Mouse (Mus musculus) kidney, postnatal 0 days (tissue): Measurements from ENCODE around the gene 4930563M21Rik. TPM values are rescaled to one million over a fixed set of nuclear protein-coding genes. Genes with fewer than 3 reads are reported as not detected.

ENCODE experiments used
- ATAC-seq: fragments of 200-750 bp; cut with Nextera tagmentation; replicated peaks from 2 replicates; pipeline ENCODE4 v1.8.0; 2017; ENCODE audit warnings: low read depth, moderate number of reproducible peaks, moderate TSS enrichment, moderate library complexity; ENCODE audit not compliant: low FRiP score
- DNase-seq: peaks from one replicate; pipeline ENCODE4 v3.0.0-alpha.2; 2016; ENCODE audit warnings: low spot score
- H3K27ac ChIP-seq: fragments of 300-500 bp; sonication (generic); 2 replicates; pipeline ENCODE4 v1.5.1; 2014; ENCODE audit warnings: mild to moderate bottlenecking
- H3K27me3 ChIP-seq: fragments of 300-500 bp; sonication (generic); 2 replicates; pipeline ENCODE4 v1.6.1; 2014; ENCODE audit warnings: low read length, mixed read lengths; ENCODE audit not compliant: insufficient read depth
- H3K36me3 ChIP-seq: fragments of 300-500 bp; sonication (generic); 2 replicates; pipeline ENCODE4 v1.6.1; 2014; ENCODE audit warnings: low read length, mixed read lengths; ENCODE audit not compliant: insufficient read depth
- H3K4me1 ChIP-seq: fragments of 300-500 bp; sonication (generic); replicated peaks from 2 replicates; pipeline ENCODE4 v1.6.1; 2014; ENCODE audit warnings: antibody characterized with exemption, low read length, mixed read lengths; ENCODE audit not compliant: insufficient read depth
- H3K4me2 ChIP-seq: fragments of 300-500 bp; sonication (generic); 2 replicates; pipeline ENCODE4 v1.6.1; 2014; ENCODE audit warnings: mild to moderate bottlenecking, low read length, moderate library complexity, mixed read lengths
- H3K4me3 ChIP-seq: fragments of 300-500 bp; sonication (generic); replicated peaks from 2 replicates; pipeline ENCODE4 v1.5.1; 2014; ENCODE audit warnings: low read depth, low read length
- H3K9ac ChIP-seq: fragments of 300-500 bp; sonication (generic); 2 replicates; pipeline ENCODE4 v1.6.1; 2014; ENCODE audit warnings: low read depth, low read length
- H3K9me3 ChIP-seq: fragments of 300-500 bp; sonication (generic); replicated peaks from 2 replicates; pipeline ENCODE4 v1.6.1; 2016; ENCODE audit warnings: low read length, inconsistent platforms, mixed read lengths
- CTCF ChIP-seq: IDR thresholded peaks from 2 replicates; pipeline ENCODE4 v1.5.1; 2016; ENCODE audit warnings: antibody characterized with exemption, low read depth, mild to moderate bottlenecking, moderate library complexity
- WGBS: fragments of 180-500 bp; shearing (Covaris S2); extraction: QIAGEN DNeasy Blood & Tissue Kit; methylation state at CpG from one replicate; pipeline ENCODE4 v1.1.7; 2014; 5-methylcytosine and 5-hydroxymethylcytosine counted together
- polyA plus RNA-seq: library from polyadenylated mRNA; unstranded; fragments of >200 nt; fragmentation: Nextera tagmentation; extraction: Ambion mirVana; gene quantifications from 2 replicates; pipeline ENCODE4 v1.2.1, GENCODE M21; 2015

The 4930563M21Rik gene
- polyA plus RNA-seq, 1 experiment from 2014 or later, result not detected

DNA sequence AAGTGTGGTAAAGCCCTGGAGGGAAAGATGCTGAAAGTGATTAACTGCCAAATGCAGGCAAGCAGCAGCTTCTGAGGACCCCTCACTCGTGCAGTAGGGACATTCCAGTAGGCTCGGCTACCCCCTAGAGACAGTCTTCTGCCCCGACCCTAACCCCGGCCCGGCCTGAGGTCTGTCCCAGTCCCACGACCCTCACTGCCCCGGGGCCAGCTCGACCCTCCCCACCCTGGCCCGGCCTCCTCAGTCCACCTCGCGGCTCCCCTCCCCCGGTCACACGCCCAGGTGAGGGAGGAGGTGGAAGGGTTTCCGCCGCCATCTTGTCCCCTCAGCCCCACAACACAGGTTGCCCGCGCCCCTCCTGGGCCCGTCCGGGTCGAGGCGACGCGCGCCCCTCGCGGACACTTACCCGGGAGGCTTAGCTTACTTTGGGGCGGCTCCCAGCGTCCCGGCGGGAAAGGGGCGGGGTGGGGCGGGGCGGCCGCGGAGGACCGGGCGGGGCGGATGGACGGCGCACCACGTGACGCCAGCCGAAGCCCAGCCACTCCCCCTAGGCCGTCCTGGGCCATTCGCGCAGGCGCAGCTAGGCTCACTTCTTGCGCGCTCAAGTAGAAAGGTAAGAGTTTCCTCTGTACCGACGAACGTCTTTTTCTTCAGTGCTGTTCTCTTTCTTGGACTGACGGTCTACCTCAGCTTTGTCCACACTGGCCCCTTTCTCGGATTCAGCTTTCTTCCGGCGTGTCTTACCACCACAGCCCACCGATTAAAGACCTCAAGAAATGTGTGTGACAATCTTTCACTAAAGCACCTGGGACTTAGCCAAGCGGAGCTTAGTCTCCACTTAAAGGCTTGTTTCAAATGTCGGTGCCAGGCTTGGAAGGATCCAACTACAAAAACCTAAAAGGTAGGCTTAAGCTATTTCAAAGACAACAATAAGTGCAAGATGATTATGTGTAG lies 72.4 kb downstream of the 4930563M21Rik start, which contains the start of gene Scaper:
TSS of gene Scaper (minus strand) at position 456 of the 954 bp plus-strand sequence.
- TF ChIP-seq CTCF, result peak; percentile 57; the same call in 1 of the 2 replicates
- ATAC-seq (peak; percentile 97), DNase-seq (peak; percentile 97)
- Histone ChIP-seq H3K4me3 (peak within 1 kb of the TSS; percentile 82), H3K27ac (peak within 1 kb of the TSS; percentile 89), H3K9ac (peak within 1 kb of the TSS; percentile 88), H3K4me1 (0 out of 2 replicates have a peak, but pooled peaks cover 10% of the 10 kb centered on the region), H3K9me3 (no peaks in the 10 kb centered on the region), H3K27me3 (no peaks in the 10 kb centered on the region), H3K36me3 (no peaks in the 10 kb centered on the region), H3K4me2 (peak within 1 kb of the TSS; percentile 77)
- WGBS, result under 1% methylated on average over 37 of the region's 60 CpGs

GRCm38 (mm10) chr9:55937224-55937663 lies 73.1 kb downstream of the 4930563M21Rik start:
- Histone ChIP-seq H3K36me3 (no peaks in the 10 kb centered on the region), H3K4me2 (peak overlapping the region; percentile 77), H3K9ac (peak overlapping the region; percentile 88), H3K27me3 (no peaks in the 10 kb centered on the region), H3K9me3 (no peaks in the 10 kb centered on the region), H3K27ac (peak overlapping the region; percentile 89; the same call in 1 of the 2 replicates), H3K4me3 (peak overlapping the region; percentile 82), H3K4me1 (0 out of 2 replicates have a peak, but pooled peaks cover 10% of the 10 kb centered on the region)
- no peak for ATAC-seq
- 35% methylated on average over 5 of the region's 5 CpGs for WGBS
- no peak for TF ChIP-seq CTCF
- DNase-seq, result peak; percentile 22

GRCm38 (mm10) chr9:55932482-55932881 lies 77.9 kb downstream of the 4930563M21Rik start:
- ATAC-seq, result no peak

GRCm38 (mm10) chr9:55918579-55918978 lies 91.8 kb downstream of the 4930563M21Rik start:
- H3K4me2 ChIP-seq, result no peak overlapping the region
- WGBS, result 73% methylated on average over 3 of the region's 3 CpGs
- H3K9ac ChIP-seq, result no peak overlapping the region
- peak; percentile 75 for TF ChIP-seq CTCF
- no peak overlapping the region for H3K4me3 ChIP-seq
- no peak overlapping the region for H3K27ac ChIP-seq
- no peaks in the 10 kb centered on the region for H3K9me3 ChIP-seq
- DNase-seq, result peak; percentile 74
- no peaks in the 10 kb centered on the region for H3K27me3 ChIP-seq
- no peaks in the 10 kb centered on the region for H3K36me3 ChIP-seq
- H3K4me1 ChIP-seq, result no peaks in the 10 kb centered on the region
- ATAC-seq, result no peak

More at GRCm38 (mm10) chr9:55932482-55932881, 77.9 kb downstream of the 4930563M21Rik start:
- H3K27ac ChIP-seq, result no peak overlapping the region
- H3K27me3 ChIP-seq, result no peaks in the 10 kb centered on the region
- TF ChIP-seq CTCF, result no peak
- H3K4me3 ChIP-seq, result no peak overlapping the region
- H3K4me2 ChIP-seq, result no peak overlapping the region
- WGBS, result 52% methylated on average over 1 of the region's 1 CpGs
- DNase-seq, result no peak
- no peaks in the 10 kb centered on the region for H3K9me3 ChIP-seq
- H3K9ac ChIP-seq, result no peak overlapping the region
- H3K4me1 ChIP-seq, result no peaks in the 10 kb centered on the region
- no peaks in the 10 kb centered on the region for H3K36me3 ChIP-seq

DNA sequence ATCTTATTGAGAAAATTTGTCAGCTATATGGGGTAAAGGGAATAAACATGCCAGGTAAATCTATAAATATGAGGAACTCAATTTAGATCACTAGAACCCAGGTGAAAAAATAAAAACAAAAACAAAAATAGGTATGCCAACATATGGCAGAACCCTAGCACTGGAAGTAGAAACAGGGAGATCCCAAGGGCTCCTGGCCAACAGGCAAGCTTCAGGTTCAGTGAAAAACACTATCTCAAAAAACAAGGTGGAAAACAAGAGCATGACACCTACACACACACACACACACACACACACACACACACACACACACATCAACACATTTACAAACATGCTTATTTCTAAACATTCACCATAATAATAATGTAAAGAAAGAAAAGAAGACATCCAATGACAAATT lies 93.6 kb downstream of the 4930563M21Rik start:
- no peak overlapping the region for H3K27ac ChIP-seq

More for the DNA sequence above, 93.6 kb downstream of the 4930563M21Rik start:
- Histone ChIP-seq H3K27me3 (no peaks in the 10 kb centered on the region), H3K9me3 (no peaks in the 10 kb centered on the region), H3K4me1 (no peaks in the 10 kb centered on the region), H3K4me2 (no peak overlapping the region), H3K9ac (no peak overlapping the region), H3K36me3 (no peaks in the 10 kb centered on the region), H3K4me3 (no peak overlapping the region)
- no peak for DNase-seq
- no peak for ATAC-seq
- TF ChIP-seq CTCF, result no peak

Other genes with a start within 250 kb of the 4930563M21Rik start
- 9.3 and 9.4 TPM in 2 replicates for gene Scaper, start 72.4 kb downstream of the 4930563M21Rik start, polyA plus RNA-seq
- 230 and 240 TPM in 2 replicates for gene Rcn2, start 31.3 kb upstream of the 4930563M21Rik start, polyA plus RNA-seq
- 1.1 and 1.3 TPM in 2 replicates for gene Pstpip1, start 79.4 kb upstream of the 4930563M21Rik start, polyA plus RNA-seq
- 452 and 462 TPM in 2 replicates for gene Tspan3, start 154.9 kb upstream of the 4930563M21Rik start, polyA plus RNA-seq